Mouse (Mus musculus) stomach, embryonic 15.5 days (tissue): ENCODE data around the gene Ftl1. TPM values are rescaled to one million over a fixed set of nuclear protein-coding genes. Genes with fewer than 3 reads are reported as not detected.

Experiments
- ATAC-seq: fragments of 200-750 bp; cut with Nextera tagmentation; 2 replicates; pipeline ENCODE4 v1.8.0; 2017; ENCODE audit warnings: low read depth, moderate number of reproducible peaks, moderate TSS enrichment; ENCODE audit not compliant: insufficient read depth, low FRiP score
- H3K27ac ChIP-seq: fragments of 300-500 bp; sonication (generic); 2 replicates; pipeline ENCODE4 v1.5.1; 2015; ENCODE audit warnings: mild to moderate bottlenecking, inconsistent platforms
- H3K27me3 ChIP-seq: fragments of 300-500 bp; sonication (generic); replicated peaks from 2 replicates; pipeline ENCODE4 v1.6.1; 2015; ENCODE audit warnings: inconsistent platforms
- H3K36me3 ChIP-seq: fragments of 300-500 bp; sonication (generic); 2 replicates; pipeline ENCODE4 v1.6.1; 2015; ENCODE audit warnings: inconsistent platforms
- H3K4me1 ChIP-seq: fragments of 300-500 bp; sonication (generic); 2 replicates; pipeline ENCODE4 v1.6.1; 2015; ENCODE audit warnings: inconsistent platforms
- H3K4me2 ChIP-seq: fragments of 300-500 bp; sonication (generic); 2 replicates; pipeline ENCODE4 v1.6.1; 2015; ENCODE audit warnings: mild to moderate bottlenecking, inconsistent platforms
- H3K4me3 ChIP-seq: fragments of 300-500 bp; sonication (generic); replicated peaks from 2 replicates; pipeline ENCODE4 v1.5.1; 2015; ENCODE audit warnings: inconsistent platforms
- H3K9ac ChIP-seq: fragments of 300-500 bp; sonication (generic); 2 replicates; pipeline ENCODE4 v1.6.1; 2015; ENCODE audit warnings: inconsistent platforms
- H3K9me3 ChIP-seq: fragments of 300-500 bp; sonication (generic); 2 replicates; pipeline ENCODE4 v1.6.1; 2016; ENCODE audit warnings: inconsistent platforms
- WGBS: fragments of 180-500 bp; shearing (Covaris S2); methylation state at CpG from one replicate; pipeline ENCODE4 v1.1.7; 2015; 5-methylcytosine and 5-hydroxymethylcytosine counted together
- polyA plus RNA-seq: library from polyadenylated mRNA; unstranded; fragments of >200 nt; fragmentation: Nextera tagmentation; extraction: Ambion mirVana; gene quantifications from 2 replicates; pipeline ENCODE4 v1.2.1, GENCODE M21; 2015

Gene Ftl1
- polyA plus RNA-seq, 1 experiment from 2014 or later, result 4,747 TPM

- no peak overlapping the region for H3K9ac ChIP-seq
- peak overlapping the region; percentile 74 for H3K4me3 ChIP-seq
- H3K27me3 ChIP-seq, result no peaks in the 10 kb centered on the region
- H3K4me1 ChIP-seq, result peaks cover 46% of the 10 kb centered on the region
- H3K36me3 ChIP-seq, result peaks cover 10% of the 10 kb centered on the region; the same call in 1 of the 2 replicates
- ATAC-seq, result peak; percentile 48
- H3K27ac ChIP-seq, result peak overlapping the region; percentile 94
- 8% methylated on average over 13 of the region's 13 CpGs for WGBS
- H3K9me3 ChIP-seq, result no peaks in the 10 kb centered on the region
- peak overlapping the region; percentile 54 for H3K4me2 ChIP-seq
These were observed 1.2 kb upstream of the Ftl1 start for GRCm38 (mm10) chr7:45460860-45461314.

GRCm38 (mm10) chr7:45460377-45460776 lies 693 bp upstream of the Ftl1 start:
- WGBS, result 63% methylated on average over 7 of the region's 7 CpGs
- H3K4me3 ChIP-seq, result peak overlapping the region; percentile 74
- peaks cover 12% of the 10 kb centered on the region; the same call in 1 of the 2 replicates for H3K36me3 ChIP-seq
- H3K9ac ChIP-seq, result no peak overlapping the region
- H3K9me3 ChIP-seq, result no peaks in the 10 kb centered on the region
- H3K27ac ChIP-seq, result peak overlapping the region; percentile 94
- H3K4me2 ChIP-seq, result peak overlapping the region; percentile 54
- H3K27me3 ChIP-seq, result no peaks in the 10 kb centered on the region
- ATAC-seq, result no peak
- H3K4me1 ChIP-seq, result peaks cover 41% of the 10 kb centered on the region

- Histone ChIP-seq H3K4me2 (peak overlapping the region; percentile 78), H3K27ac (peak overlapping the region; percentile 94), H3K27me3 (no peaks in the 10 kb centered on the region), H3K9ac (peak overlapping the region; percentile 55), H3K9me3 (no peaks in the 10 kb centered on the region), H3K36me3 (peaks cover 24% of the 10 kb centered on the region), H3K4me3 (peak overlapping the region; percentile 74), H3K4me1 (peaks cover 39% of the 10 kb centered on the region)
- ATAC-seq, result peak; percentile 54
- WGBS, result under 1% methylated on average over 42 of the region's 43 CpGs
These were observed 728 bp downstream of the Ftl1 start for GRCm38 (mm10) chr7:45458748-45459563.

GRCm38 (mm10) chr7:45457204-45458060 lies 2.3 kb downstream of the Ftl1 start:
- Histone ChIP-seq H3K27me3 (no peaks in the 10 kb centered on the region), H3K9me3 (no peaks in the 10 kb centered on the region), H3K4me3 (peak overlapping the region; percentile 74), H3K4me1 (peaks cover 39% of the 10 kb centered on the region), H3K9ac (no peak overlapping the region), H3K36me3 (peaks cover 24% of the 10 kb centered on the region), H3K27ac (peak overlapping the region; percentile 94), H3K4me2 (peak overlapping the region; percentile 78)
- ATAC-seq, result no peak
- 48% methylated on average over 10 of the region's 10 CpGs for WGBS

- Histone ChIP-seq H3K27ac (peak overlapping the region; percentile 94), H3K36me3 (peaks cover 30% of the 10 kb centered on the region), H3K9me3 (no peaks in the 10 kb centered on the region), H3K9ac (no peak overlapping the region), H3K4me2 (peak overlapping the region; percentile 78), H3K4me1 (peaks cover 36% of the 10 kb centered on the region), H3K27me3 (no peaks in the 10 kb centered on the region), H3K4me3 (no peak overlapping the region)
- ATAC-seq, result no peak
- WGBS, result 44% methylated on average over 9 of the region's 9 CpGs
These were observed 2.9 kb downstream of the Ftl1 start for GRCm38 (mm10) chr7:45456721-45457203.

- Histone ChIP-seq H3K9me3 (no peaks in the 10 kb centered on the region), H3K4me3 (no peak overlapping the region), H3K9ac (no peak overlapping the region), H3K27ac (no peak overlapping the region), H3K36me3 (peaks cover 35% of the 10 kb centered on the region), H3K4me2 (no peak overlapping the region), H3K4me1 (peaks cover 31% of the 10 kb centered on the region), H3K27me3 (no peaks in the 10 kb centered on the region)
- no peak for ATAC-seq
- WGBS, result 73% methylated on average over 13 of the region's 13 CpGs
These were observed 3.6 kb downstream of the Ftl1 start for GRCm38 (mm10) chr7:45455932-45456696.

- no peaks in the 10 kb centered on the region for H3K9me3 ChIP-seq
- no peak overlapping the region for H3K4me2 ChIP-seq
- no peak overlapping the region for H3K4me3 ChIP-seq
- no peak overlapping the region for H3K9ac ChIP-seq
- peaks cover 21% of the 10 kb centered on the region for H3K4me1 ChIP-seq
- WGBS, result 93% methylated on average over 15 of the region's 15 CpGs
- peaks cover 36% of the 10 kb centered on the region for H3K36me3 ChIP-seq
- H3K27me3 ChIP-seq, result no peaks in the 10 kb centered on the region
- no peak for ATAC-seq
- H3K27ac ChIP-seq, result no peak overlapping the region
These were observed 4.7 kb downstream of the Ftl1 start for GRCm38 (mm10) chr7:45454971-45455370.

GRCm38 (mm10) chr7:45451344-45451982 lies 8.2 kb downstream of the Ftl1 start:
- peak; percentile 65; the same call in 1 of the 2 replicates for ATAC-seq
- Histone ChIP-seq H3K9ac (no peak overlapping the region), H3K27ac (no peak overlapping the region), H3K9me3 (no peaks in the 10 kb centered on the region), H3K4me2 (no peak overlapping the region), H3K36me3 (peaks cover 41% of the 10 kb centered on the region), H3K27me3 (no peaks in the 10 kb centered on the region), H3K4me1 (0 out of 2 replicates have a peak, but pooled peaks cover 3% of the 10 kb centered on the region), H3K4me3 (no peak overlapping the region)
- 55% methylated on average over 23 of the region's 23 CpGs for WGBS

- Histone ChIP-seq H3K4me1 (0 out of 2 replicates have a peak, but pooled peaks cover 2% of the 10 kb centered on the region), H3K36me3 (peaks cover 35% of the 10 kb centered on the region), H3K9ac (no peak overlapping the region), H3K27me3 (no peaks in the 10 kb centered on the region), H3K9me3 (no peaks in the 10 kb centered on the region), H3K4me3 (no peak overlapping the region), H3K27ac (no peak overlapping the region), H3K4me2 (no peak overlapping the region)
- 97% methylated on average over 1 of the region's 1 CpGs for WGBS
- no peak for ATAC-seq
These were observed 9.7 kb downstream of the Ftl1 start for GRCm38 (mm10) chr7:45449974-45450373.

- Histone ChIP-seq H3K9me3 (no peaks in the 10 kb centered on the region), H3K4me2 (no peak overlapping the region), H3K4me3 (no peak overlapping the region), H3K27me3 (no peaks in the 10 kb centered on the region), H3K4me1 (0 out of 2 replicates have a peak, but pooled peaks cover 2% of the 10 kb centered on the region), H3K36me3 (peaks cover 38% of the 10 kb centered on the region), H3K27ac (no peak overlapping the region), H3K9ac (no peak overlapping the region)
- WGBS, result 31% methylated on average over 11 of the region's 11 CpGs
- no peak for ATAC-seq
These were observed 12.2 kb downstream of the Ftl1 start for GRCm38 (mm10) chr7:45447325-45447990.
